Mouse (Mus musculus): ENCODE measurements around the gene Polr3e.

DNA sequence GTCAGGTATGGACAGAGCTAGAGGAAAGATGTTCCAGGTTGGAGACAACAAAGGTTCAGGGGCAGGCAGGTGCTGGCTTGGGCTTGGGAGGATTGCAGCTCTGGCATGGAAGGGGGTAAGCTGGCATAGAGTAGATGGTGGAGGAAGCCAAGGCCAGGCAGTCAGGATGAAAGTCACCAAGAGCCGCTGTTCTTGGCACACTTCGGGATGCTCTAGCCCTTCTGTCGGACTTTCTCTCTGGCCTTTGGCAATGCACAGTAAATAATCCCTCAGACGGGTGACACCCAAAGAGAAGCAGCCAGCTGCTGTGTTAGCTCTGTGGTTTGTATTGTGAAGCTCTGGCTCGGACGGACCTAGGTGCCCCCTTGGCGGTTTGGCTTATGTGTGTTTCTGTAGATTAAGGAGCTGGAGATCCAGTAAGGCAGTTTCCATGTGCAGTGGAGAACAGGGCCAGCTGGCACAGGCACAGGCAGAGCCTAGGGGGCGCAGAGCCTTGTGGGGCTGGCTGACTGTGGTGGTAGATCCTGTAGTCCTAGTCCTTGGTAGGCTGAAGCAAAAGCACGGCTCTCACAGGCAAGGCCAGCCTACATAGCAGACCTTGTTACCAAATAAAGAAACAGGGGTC, 19.7 kb upstream of the Polr3e start:
- TF ChIP-seq CTCF (IDR thresholded peaks at IDR 0.05; ENCODE audit: low read depth) (no peak), EP300 (IDR thresholded peaks at IDR 0.05; ENCODE audit: low read depth) (no peak)

Data from liver, postnatal 0 days (tissue).